Mouse (Mus musculus) testis, adult 2 months (tissue): ENCODE measurements around the gene Fig4.

Source experiments
- CTCF ChIP-seq: fragments of 200-500 bp; IDR thresholded peaks from 2 replicates; pipeline ENCODE4 v1.5.1; 2012; ENCODE audit warnings: low read depth, mild to moderate bottlenecking, inconsistent platforms, low read length, moderate library complexity; ENCODE audit not compliant: control insufficient read depth, insufficient read depth, insufficient replicate concordance
- POLR2A ChIP-seq: fragments of 200-500 bp; IDR thresholded peaks from 2 replicates; pipeline ENCODE4 v1.6.1; 2012; ENCODE audit warnings: low read depth, mild to moderate bottlenecking, inconsistent platforms, low read length, moderate library complexity; ENCODE audit not compliant: control insufficient read depth

GRCm38 (mm10) chr10:41250045-41250748 lies 52.9 kb downstream of the Fig4 start:
- TF ChIP-seq CTCF (no peak), POLR2A (no peak)
